In genomic region chr16:45544341-45544740, GRCm38 (mm10) we compare ENCODE assay signal across 22 mouse cellular contexts. TPM values are rescaled to one million over a fixed set of nuclear protein-coding genes. Genes with fewer than 3 reads are reported as not detected.
"Had no signal": no experiment of that assay in that cellular context is flagged by ENCODE, and none has a peak within 500 bp of the region (broad histone marks: within the 10 kb centered on the region; RNA-seq: fewer than 3 reads in every experiment).

No protein-coding gene starts in this region.

- H3K36me3 ChIP-seq: intestine, embryonic 15.5 days; kidney, embryonic 15.5 days; limb, embryonic 10.5 days; liver, embryonic 15.5 days; neural tube, embryonic 12.5 days had no signal

- ATAC-seq: intestine, embryonic 15.5 days; lung, postnatal 0 days had no signal

- DNase-seq: kidney, adult 2 months; kidney, postnatal 25 days; lung, adult 2 months; midbrain, embryonic 14.5 days; retina, postnatal 1 day had no signal

- H3K9me3 ChIP-seq: intestine, embryonic 15.5 days; kidney, embryonic 15.5 days; limb, embryonic 10.5 days; liver, embryonic 15.5 days; neural tube, embryonic 12.5 days had no signal

- H3K27ac ChIP-seq: intestine, embryonic 15.5 days; kidney, embryonic 15.5 days; left cerebral cortex, adult 2 months; limb, embryonic 10.5 days; liver, embryonic 15.5 days; macrophage; neural tube, embryonic 12.5 days; stomach, postnatal 0 days had no signal

- H3K4me3 ChIP-seq: intestine, embryonic 15.5 days; kidney, embryonic 15.5 days; left cerebral cortex, adult 2 months; limb, embryonic 10.5 days; liver, embryonic 15.5 days; myocyte; neural tube, embryonic 12.5 days had no signal

- H3K4me2 ChIP-seq: intestine, embryonic 15.5 days; kidney, embryonic 15.5 days; liver, embryonic 11.5 days; liver, embryonic 15.5 days; neural tube, embryonic 12.5 days had no signal

- H3K9ac ChIP-seq: intestine, embryonic 15.5 days; kidney, embryonic 15.5 days; liver, embryonic 15.5 days; neural tube, embryonic 12.5 days had no signal

- H3K4me1 ChIP-seq: intestine, embryonic 15.5 days; kidney, embryonic 15.5 days; limb, embryonic 10.5 days; liver, embryonic 15.5 days; neural tube, embryonic 12.5 days had no signal

- H3K27me3 ChIP-seq: intestine, embryonic 15.5 days; kidney, embryonic 15.5 days; liver, embryonic 15.5 days; neural tube, embryonic 12.5 days had no signal

RNA-seq across cellular contexts. Expression of gene Slc9c1, which starts 9.2 kb away (rescaled TPM):
- total RNA-seq: layer of hippocampus, postnatal 25 days; left cerebral cortex, adult 2 months; left cerebral cortex, postnatal 14 days; neutrophil, adult 5-6 weeks had no signal
- polyA plus RNA-seq: kidney, adult 2 months; kidney, embryonic 15.5 days; limb, embryonic 10.5 days; limb, embryonic 14.5 days; liver, embryonic 11.5 days; liver, embryonic 15.5 days; lung, adult 2 months; lung, postnatal 0 days; macrophage; midbrain, embryonic 14.5 days; myocyte; neural tube, embryonic 12.5 days; spleen, adult 2 months; stomach, postnatal 0 days; urinary bladder, adult 2 months had no signal

RNA-seq across cellular contexts. Expression of gene Gm17783, which starts 12.5 kb away (rescaled TPM):
- total RNA-seq: layer of hippocampus, postnatal 25 days; left cerebral cortex, adult 2 months; neutrophil, adult 5-6 weeks had no signal
- polyA plus RNA-seq: kidney, adult 2 months; limb, embryonic 10.5 days; limb, embryonic 14.5 days; liver, embryonic 11.5 days; liver, embryonic 15.5 days; lung, adult 2 months; lung, postnatal 0 days; macrophage; midbrain, embryonic 14.5 days; myocyte; neural tube, embryonic 12.5 days; spleen, adult 2 months; urinary bladder, adult 2 months had no signal

RNA-seq across cellular contexts. Expression of gene Gm609, which starts 51.6 kb away (rescaled TPM):
- polyA plus RNA-seq: kidney, adult 2 months; limb, embryonic 10.5 days; limb, embryonic 14.5 days; liver, embryonic 15.5 days; lung, adult 2 months; lung, postnatal 0 days; macrophage; midbrain, embryonic 14.5 days; myocyte; neural tube, embryonic 12.5 days; spleen, adult 2 months had no signal
